Mouse (Mus musculus): Measurements from ENCODE around the gene Zfp462. TPM values are rescaled to one million over a fixed set of nuclear protein-coding genes. Genes with fewer than 3 reads are reported as not detected.
"Not testable (repeated sequence)": the region's sequence is repeated elsewhere in the genome, so short reads cannot be mapped to it uniquely, and the experiment has no call there.

The Zfp462 gene
- polyA plus RNA-seq, 2 experiments: 0.05 to 0.35 TPM

- no peak for ATAC-seq (ENCODE audit: insufficient read depth)
- no peak for TF ChIP-seq CTCF (IDR thresholded peaks at IDR 0.05; ENCODE audit: low read depth)
- no peak for TF ChIP-seq EP300 (IDR thresholded peaks at IDR 0.05; ENCODE audit: low read depth)
- Histone ChIP-seq H3K36me3 (replicated peaks; ENCODE audit: control insufficient read depth, insufficient read depth, low read depth) (no peaks in the 10 kb centered on the region), H3K4me1 (replicated peaks; ENCODE audit: control insufficient read depth in 2 of 2, insufficient read depth in 2 of 2, low read length in 1 of 2) (no peaks in the 10 kb centered on the region), H3K9me3 (ENCODE audit: control insufficient read depth, low read length) (no peaks in the 10 kb centered on the region), H3K4me2 (ENCODE audit: low read depth) (no peak overlapping the region), H3K27me3 (ENCODE audit: control insufficient read depth, insufficient read depth, low read length) (no peaks in the 10 kb centered on the region), H3K9ac (replicated peaks) (no peak overlapping the region), H3K4me3 (ENCODE audit: insufficient read depth in 1 of 2, low read depth in 2 of 2, low read length in 2 of 2) (no peak overlapping the region), H3K27ac (no peak overlapping the region)
- 44% methylated on average over 3 of the region's 3 CpGs for WGBS (ENCODE audit: insufficient replicate concordance)
- no peak for DNase-seq (ENCODE audit: low read depth in 3 of 3, low spot score in 3 of 3)
Observed at GRCm38 (mm10) chr4:54918276-54918675, 26.6 kb upstream of the Zfp462 start.

GRCm38 (mm10) chr4:54923386-54923785 is 21.5 kb upstream of the Zfp462 start:
- no peak for TF ChIP-seq CTCF (IDR thresholded peaks at IDR 0.05; ENCODE audit: low read depth)
- no peaks in the 10 kb centered on the region for H3K27me3 ChIP-seq (ENCODE audit: control insufficient read depth, insufficient read depth, low read length)
- DNase-seq (ENCODE audit: low read depth in 3 of 3, low spot score in 3 of 3): no peak
- no peaks in the 10 kb centered on the region for H3K9me3 ChIP-seq (ENCODE audit: control insufficient read depth, low read length)
- H3K4me2 ChIP-seq (ENCODE audit: low read depth): no peak overlapping the region
- no peaks in the 10 kb centered on the region for H3K4me1 ChIP-seq (replicated peaks; ENCODE audit: control insufficient read depth in 2 of 2, insufficient read depth in 2 of 2, low read length in 1 of 2)
- no peaks in the 10 kb centered on the region for H3K36me3 ChIP-seq (replicated peaks; ENCODE audit: control insufficient read depth, insufficient read depth, low read depth)
- no peak for ATAC-seq (ENCODE audit: insufficient read depth)
- 66% methylated on average over 2 of the region's 2 CpGs for WGBS (ENCODE audit: insufficient replicate concordance)
- H3K4me3 ChIP-seq (ENCODE audit: insufficient read depth in 1 of 2, low read depth in 2 of 2, low read length in 2 of 2): no peak overlapping the region
- no peak overlapping the region for H3K27ac ChIP-seq
- no peak overlapping the region for H3K9ac ChIP-seq (replicated peaks)

- ATAC-seq (ENCODE audit: insufficient read depth) (no peak), DNase-seq (ENCODE audit: low read depth in 3 of 3, low spot score in 3 of 3) (no peak)
- H3K4me2 ChIP-seq (ENCODE audit: low read depth): no peak overlapping the region
- H3K27ac ChIP-seq: no peak overlapping the region
- no peak overlapping the region for H3K9ac ChIP-seq (replicated peaks)
- no peaks in the 10 kb centered on the region for H3K4me1 ChIP-seq (replicated peaks; ENCODE audit: control insufficient read depth in 2 of 2, insufficient read depth in 2 of 2, low read length in 1 of 2)
- no peak overlapping the region for H3K4me3 ChIP-seq (ENCODE audit: insufficient read depth in 1 of 2, low read depth in 2 of 2, low read length in 2 of 2)
- TF ChIP-seq EP300 (IDR thresholded peaks at IDR 0.05; ENCODE audit: low read depth): no peak
- TF ChIP-seq CTCF (IDR thresholded peaks at IDR 0.05; ENCODE audit: low read depth): no peak
- H3K27me3 ChIP-seq (ENCODE audit: control insufficient read depth, insufficient read depth, low read length): no peaks in the 10 kb centered on the region
- H3K36me3 ChIP-seq (replicated peaks; ENCODE audit: control insufficient read depth, insufficient read depth, low read depth): no peaks in the 10 kb centered on the region
- no peaks in the 10 kb centered on the region for H3K9me3 ChIP-seq (ENCODE audit: control insufficient read depth, low read length)
- 65% methylated on average over 2 of the region's 2 CpGs for WGBS (ENCODE audit: insufficient replicate concordance)
Observed at GRCm38 (mm10) chr4:54924306-54924705, 20.5 kb upstream of the Zfp462 start.

GRCm38 (mm10) chr4:54926456-54926855 is 18.4 kb upstream of the Zfp462 start:
- H3K9me3 ChIP-seq (ENCODE audit: control insufficient read depth, low read length); H3K4me2 ChIP-seq (ENCODE audit: low read depth); H3K27ac ChIP-seq; H3K4me3 ChIP-seq (ENCODE audit: insufficient read depth in 1 of 2, low read depth in 2 of 2, low read length in 2 of 2); H3K4me1 ChIP-seq (replicated peaks; ENCODE audit: control insufficient read depth in 2 of 2, insufficient read depth in 2 of 2, low read length in 1 of 2); DNase-seq (ENCODE audit: low read depth in 3 of 3, low spot score in 3 of 3); ATAC-seq (ENCODE audit: insufficient read depth); H3K27me3 ChIP-seq (ENCODE audit: control insufficient read depth, insufficient read depth, low read length); H3K36me3 ChIP-seq (replicated peaks; ENCODE audit: control insufficient read depth, insufficient read depth, low read depth); H3K9ac ChIP-seq (replicated peaks): not testable (repeated sequence)
- 65% methylated on average over 5 of the region's 5 CpGs for WGBS (ENCODE audit: insufficient replicate concordance)

DNA sequence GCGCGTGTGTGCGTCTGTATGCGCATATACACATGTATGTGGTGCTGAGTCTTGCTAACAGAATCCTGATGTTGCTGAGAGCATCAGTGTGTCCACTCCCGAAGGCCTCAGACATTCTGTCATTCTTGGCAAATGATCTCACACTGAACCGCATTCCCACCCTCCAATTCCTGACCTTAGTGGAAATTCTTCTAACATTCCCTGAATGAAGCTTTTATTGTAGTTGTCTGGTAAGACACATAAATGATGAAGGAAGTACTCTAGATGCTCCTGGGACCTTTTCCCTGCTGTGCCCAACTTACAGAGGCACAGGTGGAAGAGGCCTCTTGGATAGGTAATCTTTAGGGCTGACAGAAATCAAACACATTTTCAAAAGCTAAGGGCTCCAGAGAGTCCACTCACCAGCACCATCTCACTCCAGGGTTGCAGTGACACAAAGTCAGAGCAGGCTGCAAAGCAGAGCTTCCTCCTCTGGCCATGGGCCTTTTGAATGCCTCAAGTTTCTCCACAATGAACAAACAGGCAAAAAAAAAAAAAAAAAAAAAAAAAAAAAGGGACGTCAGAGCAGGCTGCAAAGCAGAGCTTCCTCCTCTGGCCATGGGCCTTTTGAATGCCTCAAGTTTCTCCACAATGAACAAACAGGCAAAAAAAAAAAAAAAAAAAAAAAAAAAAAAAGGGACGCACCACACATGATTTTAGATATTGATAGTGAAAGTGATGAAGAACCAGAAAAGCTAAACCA is 17.4 kb upstream of the Zfp462 start:
- 56% methylated on average over 8 of the region's 8 CpGs for WGBS (ENCODE audit: insufficient replicate concordance)
- not testable (repeated sequence) for H3K9me3 ChIP-seq (ENCODE audit: control insufficient read depth, low read length); H3K36me3 ChIP-seq (replicated peaks; ENCODE audit: control insufficient read depth, insufficient read depth, low read depth); ATAC-seq (ENCODE audit: insufficient read depth); H3K4me2 ChIP-seq (ENCODE audit: low read depth); H3K4me1 ChIP-seq (replicated peaks; ENCODE audit: control insufficient read depth in 2 of 2, insufficient read depth in 2 of 2, low read length in 1 of 2); DNase-seq (ENCODE audit: low read depth in 3 of 3, low spot score in 3 of 3); H3K4me3 ChIP-seq (ENCODE audit: insufficient read depth in 1 of 2, low read depth in 2 of 2, low read length in 2 of 2); H3K9ac ChIP-seq (replicated peaks); H3K27me3 ChIP-seq (ENCODE audit: control insufficient read depth, insufficient read depth, low read length); H3K27ac ChIP-seq
